Mouse (Mus musculus) liver, embryonic 13.5 days (tissue): ENCODE data around the gene Cracr2b. TPM values are rescaled to one million over a fixed set of nuclear protein-coding genes. Genes with fewer than 3 reads are reported as not detected.

Source experiments
- ATAC-seq: fragments of 200-750 bp; cut with Nextera tagmentation; 2 replicates; pipeline ENCODE4 v1.8.0; 2017; ENCODE audit warnings: low read depth, mild to moderate bottlenecking, moderate number of reproducible peaks, moderate library complexity
- DNase-seq: peaks from one replicate; pipeline ENCODE4 v3.0.0; 2022
- H3K27ac ChIP-seq: fragments of 300-500 bp; sonication (generic); 2 replicates; pipeline ENCODE4 v1.5.1; 2015; ENCODE audit warnings: moderate library complexity, mild to moderate bottlenecking, inconsistent platforms
- H3K27me3 ChIP-seq: fragments of 300-500 bp; sonication (generic); 2 replicates; pipeline ENCODE4 v1.6.1; 2015; ENCODE audit warnings: mild to moderate bottlenecking, inconsistent platforms
- H3K36me3 ChIP-seq: fragments of 300-500 bp; sonication (generic); 2 replicates; pipeline ENCODE4 v1.6.1; 2015; ENCODE audit warnings: mild to moderate bottlenecking, inconsistent platforms
- H3K4me1 ChIP-seq: fragments of 300-500 bp; sonication (generic); replicated peaks from 2 replicates; pipeline ENCODE4 v1.6.1; 2015; ENCODE audit warnings: inconsistent platforms
- H3K4me2 ChIP-seq: fragments of 300-500 bp; sonication (generic); 2 replicates; pipeline ENCODE4 v1.6.1; 2015; ENCODE audit warnings: inconsistent platforms, mild to moderate bottlenecking, moderate library complexity
- H3K4me3 ChIP-seq: fragments of 300-500 bp; sonication (generic); replicated peaks from 2 replicates; pipeline ENCODE4 v1.5.1; 2015; ENCODE audit warnings: mild to moderate bottlenecking, inconsistent platforms
- H3K9ac ChIP-seq: fragments of 300-500 bp; sonication (generic); 2 replicates; pipeline ENCODE4 v1.6.1; 2015; ENCODE audit warnings: mild to moderate bottlenecking, inconsistent platforms
- H3K9me3 ChIP-seq: fragments of 300-500 bp; sonication (generic); replicated peaks from 2 replicates; pipeline ENCODE4 v1.6.1; 2016; ENCODE audit warnings: inconsistent platforms
- WGBS: fragments of 180-500 bp; shearing (Covaris S2); methylation state at CpG from one replicate; pipeline ENCODE4 v1.1.7; 2015; ENCODE audit not compliant: insufficient replicate concordance; 5-methylcytosine and 5-hydroxymethylcytosine counted together
- polyA plus RNA-seq: library from polyadenylated mRNA; unstranded; fragments of >200 nt; fragmentation: Nextera tagmentation; extraction: Ambion mirVana; gene quantifications from 2 replicates; pipeline ENCODE4 v1.2.1, GENCODE M21; 2015

The Cracr2b gene
- polyA plus RNA-seq, 1 experiment from 2014 or later: 4.0 TPM

- WGBS: 33% methylated on average over 8 of the region's 8 CpGs
- Histone ChIP-seq H3K4me1 (peaks cover 78% of the 10 kb centered on the region), H3K9ac (peak overlapping the region; percentile 60), H3K4me2 (peak overlapping the region; percentile 93), H3K27me3 (no peaks in the 10 kb centered on the region), H3K4me3 (peak overlapping the region; percentile 71), H3K27ac (peak overlapping the region; percentile 40), H3K36me3 (peaks cover 58% of the 10 kb centered on the region), H3K9me3 (no peaks in the 10 kb centered on the region)
- ATAC-seq: no peak
- DNase-seq: no peak
Observed at GRCm38 (mm10) chr7:141434464-141434863, 26.4 kb upstream of the Cracr2b start.

GRCm38 (mm10) chr7:141435129-141435855 lies 25.6 kb upstream of the Cracr2b start:
- WGBS: 5% methylated on average over 17 of the region's 17 CpGs
- Histone ChIP-seq H3K27ac (peak overlapping the region; percentile 75), H3K27me3 (no peaks in the 10 kb centered on the region), H3K36me3 (peaks cover 64% of the 10 kb centered on the region), H3K9ac (peak overlapping the region; percentile 60), H3K4me2 (peak overlapping the region; percentile 93), H3K9me3 (no peaks in the 10 kb centered on the region), H3K4me3 (peak overlapping the region; percentile 71), H3K4me1 (peaks cover 74% of the 10 kb centered on the region)
- DNase-seq (peak; percentile 78), ATAC-seq (peak; percentile 71)

- 64% methylated on average over 9 of the region's 9 CpGs for WGBS
- H3K9ac ChIP-seq: peak overlapping the region; percentile 83
- no peak for ATAC-seq
- peaks cover 76% of the 10 kb centered on the region for H3K4me1 ChIP-seq
- no peak for DNase-seq
- H3K36me3 ChIP-seq: peaks cover 64% of the 10 kb centered on the region
- H3K4me2 ChIP-seq: peak overlapping the region; percentile 93
- no peaks in the 10 kb centered on the region for H3K9me3 ChIP-seq
- H3K27ac ChIP-seq: peak overlapping the region; percentile 75
- H3K4me3 ChIP-seq: peak overlapping the region; percentile 71
- H3K27me3 ChIP-seq: no peaks in the 10 kb centered on the region
Observed at GRCm38 (mm10) chr7:141435856-141436522, 24.9 kb upstream of the Cracr2b start.

- H3K9me3 ChIP-seq: no peaks in the 10 kb centered on the region
- 43% methylated on average over 2 of the region's 2 CpGs for WGBS
- DNase-seq (no peak), ATAC-seq (no peak)
- peak overlapping the region; percentile 93 for H3K4me2 ChIP-seq
- H3K36me3 ChIP-seq: peaks cover 64% of the 10 kb centered on the region
- peaks cover 81% of the 10 kb centered on the region for H3K4me1 ChIP-seq
- H3K9ac ChIP-seq: peak overlapping the region; percentile 83
- no peaks in the 10 kb centered on the region for H3K27me3 ChIP-seq
- peak overlapping the region; percentile 71 for H3K4me3 ChIP-seq
- peak overlapping the region; percentile 75 for H3K27ac ChIP-seq
Observed at GRCm38 (mm10) chr7:141436523-141436892, 24.4 kb upstream of the Cracr2b start.

GRCm38 (mm10) chr7:141437178-141438120 lies 23.4 kb upstream of the Cracr2b start, which contains the start of gene Slc25a22:
TSS of gene Slc25a22 (minus strand) at chr7:141437892.
- H3K27ac ChIP-seq: peak within 1 kb of the TSS; percentile 75
- 6% methylated on average over 53 of the region's 53 CpGs for WGBS
- H3K4me1 ChIP-seq: peaks cover 84% of the 10 kb centered on the region
- ATAC-seq (peak; percentile 78), DNase-seq (peak; percentile 69)
- H3K4me2 ChIP-seq: peak within 1 kb of the TSS; percentile 93
- no peaks in the 10 kb centered on the region for H3K9me3 ChIP-seq
- H3K36me3 ChIP-seq: peaks cover 64% of the 10 kb centered on the region
- H3K27me3 ChIP-seq: no peaks in the 10 kb centered on the region
- H3K4me3 ChIP-seq: peak within 1 kb of the TSS; percentile 71
- peak within 1 kb of the TSS; percentile 83 for H3K9ac ChIP-seq

GRCm38 (mm10) chr7:141438201-141438968 lies 22.5 kb upstream of the Cracr2b start:
- ATAC-seq (no peak), DNase-seq (no peak)
- Histone ChIP-seq H3K27ac (peak overlapping the region; percentile 36), H3K4me2 (no peak overlapping the region), H3K36me3 (peaks cover 61% of the 10 kb centered on the region), H3K4me3 (no peak overlapping the region), H3K27me3 (no peaks in the 10 kb centered on the region), H3K9me3 (no peaks in the 10 kb centered on the region), H3K9ac (peak overlapping the region; percentile 83; the same call in 1 of the 2 replicates), H3K4me1 (peaks cover 86% of the 10 kb centered on the region)
- WGBS: 86% methylated on average over 12 of the region's 12 CpGs

GRCm38 (mm10) chr7:141439140-141439679 lies 21.7 kb upstream of the Cracr2b start:
- Histone ChIP-seq H3K9me3 (no peaks in the 10 kb centered on the region), H3K4me1 (peaks cover 84% of the 10 kb centered on the region), H3K36me3 (peaks cover 54% of the 10 kb centered on the region), H3K4me3 (no peak overlapping the region), H3K27me3 (no peaks in the 10 kb centered on the region), H3K4me2 (no peak overlapping the region), H3K9ac (no peak overlapping the region), H3K27ac (no peak overlapping the region; the same call in 1 of the 2 replicates)
- no peak for DNase-seq
- 91% methylated on average over 10 of the region's 10 CpGs for WGBS
- ATAC-seq: no peak

- H3K4me2 ChIP-seq: no peak overlapping the region
- H3K4me1 ChIP-seq: peaks cover 84% of the 10 kb centered on the region
- WGBS: 90% methylated on average over 11 of the region's 11 CpGs
- peaks cover 54% of the 10 kb centered on the region for H3K36me3 ChIP-seq
- ATAC-seq: no peak
- no peak overlapping the region for H3K4me3 ChIP-seq
- no peak overlapping the region for H3K9ac ChIP-seq
- DNase-seq: no peak
- H3K27me3 ChIP-seq: no peaks in the 10 kb centered on the region
- no peaks in the 10 kb centered on the region for H3K9me3 ChIP-seq
- no peak overlapping the region for H3K27ac ChIP-seq
Observed at GRCm38 (mm10) chr7:141439811-141440210, 21.1 kb upstream of the Cracr2b start.

GRCm38 (mm10) chr7:141440613-141441012 lies 20.3 kb upstream of the Cracr2b start:
- peaks cover 78% of the 10 kb centered on the region for H3K4me1 ChIP-seq
- H3K27me3 ChIP-seq: no peaks in the 10 kb centered on the region
- DNase-seq: no peak
- H3K4me2 ChIP-seq: no peak overlapping the region
- WGBS: 42% methylated on average over 6 of the region's 6 CpGs
- no peak overlapping the region for H3K9ac ChIP-seq
- ATAC-seq: no peak
- peaks cover 54% of the 10 kb centered on the region for H3K36me3 ChIP-seq
- H3K27ac ChIP-seq: no peak overlapping the region
- no peak overlapping the region for H3K4me3 ChIP-seq
- H3K9me3 ChIP-seq: no peaks in the 10 kb centered on the region

GRCm38 (mm10) chr7:141441460-141441859 lies 19.4 kb upstream of the Cracr2b start:
- Histone ChIP-seq H3K27ac (peak overlapping the region; percentile 18; the same call in 1 of the 2 replicates), H3K4me2 (peak overlapping the region; percentile 97), H3K4me1 (peaks cover 71% of the 10 kb centered on the region), H3K36me3 (peaks cover 54% of the 10 kb centered on the region), H3K9ac (peak overlapping the region; percentile 83), H3K27me3 (no peaks in the 10 kb centered on the region), H3K9me3 (no peaks in the 10 kb centered on the region), H3K4me3 (no peak overlapping the region; the same call in 1 of the 2 replicates)
- ATAC-seq: no peak
- DNase-seq: no peak
- WGBS: 92% methylated on average over 9 of the region's 9 CpGs
